Mouse (Mus musculus) c-Kit-positive CD71-positive TER-119-positive erythroid progenitor cells, embryonic 14.5 days (primary cell): Measurements from ENCODE around the gene Plekhh2.

ENCODE experiments used
- DNase-seq: peaks from one replicate; pipeline ENCODE4 v3.0.0-alpha.2; 2013; ENCODE audit warnings: low spot score

The Plekhh2 gene

GRCm38 (mm10) chr17:84645119-84645518, 133.4 kb downstream of the Plekhh2 start:
- no peak for DNase-seq

DNA sequence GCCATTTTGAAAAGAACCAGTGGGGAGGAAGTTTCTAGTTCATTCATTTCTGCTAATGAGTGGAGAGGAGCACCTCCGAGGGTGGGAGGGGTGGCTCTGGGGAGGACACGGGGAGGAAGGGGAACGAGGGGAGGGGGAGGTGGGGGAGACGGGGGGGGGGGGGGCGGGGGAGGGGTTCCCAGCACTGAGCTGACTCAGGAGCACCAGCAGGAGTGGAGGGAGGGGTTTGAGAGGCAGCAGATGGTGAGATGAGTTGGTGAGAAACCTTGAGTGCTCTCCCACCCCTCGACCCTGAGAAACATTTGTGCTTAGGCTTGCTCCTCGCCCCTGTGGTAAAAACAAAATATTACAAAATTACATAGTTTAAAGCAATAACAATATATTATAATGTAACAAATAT, 134.2 kb downstream of the Plekhh2 start:
- no peak for DNase-seq

DNA sequence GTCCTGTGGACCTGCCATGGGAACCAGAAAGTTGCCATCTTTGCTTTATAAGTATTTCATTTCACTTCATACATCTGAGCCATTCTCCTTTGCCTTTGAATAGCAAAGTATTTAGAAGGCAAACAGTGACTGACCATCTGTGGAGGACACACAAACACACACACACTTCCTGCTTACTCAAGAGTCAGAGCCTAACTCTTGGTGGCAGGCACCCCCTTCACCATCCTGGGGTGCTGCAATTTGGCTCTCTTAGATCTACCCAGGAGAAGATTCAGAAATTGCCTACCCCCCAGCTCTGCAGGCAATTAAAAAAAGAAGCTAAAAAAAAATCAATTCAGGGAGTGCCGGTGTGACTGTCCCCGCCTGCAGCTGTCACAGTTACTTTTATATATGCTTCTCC, 134.8 kb downstream of the Plekhh2 start:
- DNase-seq = no peak

GRCm38 (mm10) chr17:84647630-84648029, 135.9 kb downstream of the Plekhh2 start:
- DNase-seq = no peak

DNA sequence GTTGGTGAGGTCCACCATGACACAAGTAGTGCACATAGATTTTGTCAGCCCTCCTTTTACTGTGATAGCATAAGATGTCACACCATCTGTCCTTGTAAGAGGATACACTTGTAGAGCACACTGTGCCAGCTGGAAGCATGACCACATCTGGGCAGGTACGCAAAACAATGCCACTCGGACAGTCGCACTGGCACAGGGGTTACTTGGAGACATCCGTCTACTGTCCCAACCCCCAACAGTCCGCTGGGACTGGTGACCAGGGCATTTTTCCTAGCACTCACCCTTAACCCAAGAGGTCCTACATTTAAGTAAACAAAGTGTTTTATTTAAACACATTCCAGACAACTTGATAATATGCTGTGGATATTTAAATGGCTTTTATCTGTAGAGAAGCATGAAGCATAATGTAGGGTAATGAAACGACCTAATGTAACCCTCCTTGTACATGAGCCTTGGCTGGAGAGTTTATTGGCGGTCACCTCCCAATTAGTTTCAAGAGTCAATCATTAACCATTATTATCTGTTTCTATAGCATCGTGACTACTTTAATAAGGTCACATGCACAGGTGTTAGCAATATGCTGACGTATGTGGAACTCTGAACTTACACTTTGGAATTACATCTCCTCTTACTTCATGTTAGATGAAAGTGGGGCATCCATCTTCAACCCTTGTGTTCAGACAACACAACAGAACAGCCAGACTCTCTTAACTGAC, 138.8 kb downstream of the Plekhh2 start:
- no peak for DNase-seq

GRCm38 (mm10) chr17:84653544-84653943, 141.8 kb downstream of the Plekhh2 start:
- DNase-seq = no peak

DNA sequence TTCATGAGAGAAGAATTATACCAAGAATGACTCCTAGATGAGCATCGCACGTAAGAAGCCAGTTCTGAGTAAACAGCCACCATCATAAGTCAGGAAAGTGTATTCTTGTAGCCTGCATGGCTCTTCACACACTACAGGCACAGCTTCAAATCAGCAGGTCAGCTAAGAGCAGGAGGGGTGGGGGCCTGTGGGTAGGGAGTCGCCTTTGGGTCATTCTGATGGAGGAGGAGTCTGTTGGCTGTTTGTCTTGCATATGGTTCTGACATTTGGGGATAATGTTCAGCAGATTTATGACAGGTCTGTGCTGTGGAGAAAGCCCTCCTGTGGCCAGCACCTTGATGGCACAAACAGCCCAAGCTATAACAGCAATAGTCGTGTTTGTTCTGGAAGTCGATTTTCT, 144.5 kb downstream of the Plekhh2 start:
- DNase-seq = no peak

DNA sequence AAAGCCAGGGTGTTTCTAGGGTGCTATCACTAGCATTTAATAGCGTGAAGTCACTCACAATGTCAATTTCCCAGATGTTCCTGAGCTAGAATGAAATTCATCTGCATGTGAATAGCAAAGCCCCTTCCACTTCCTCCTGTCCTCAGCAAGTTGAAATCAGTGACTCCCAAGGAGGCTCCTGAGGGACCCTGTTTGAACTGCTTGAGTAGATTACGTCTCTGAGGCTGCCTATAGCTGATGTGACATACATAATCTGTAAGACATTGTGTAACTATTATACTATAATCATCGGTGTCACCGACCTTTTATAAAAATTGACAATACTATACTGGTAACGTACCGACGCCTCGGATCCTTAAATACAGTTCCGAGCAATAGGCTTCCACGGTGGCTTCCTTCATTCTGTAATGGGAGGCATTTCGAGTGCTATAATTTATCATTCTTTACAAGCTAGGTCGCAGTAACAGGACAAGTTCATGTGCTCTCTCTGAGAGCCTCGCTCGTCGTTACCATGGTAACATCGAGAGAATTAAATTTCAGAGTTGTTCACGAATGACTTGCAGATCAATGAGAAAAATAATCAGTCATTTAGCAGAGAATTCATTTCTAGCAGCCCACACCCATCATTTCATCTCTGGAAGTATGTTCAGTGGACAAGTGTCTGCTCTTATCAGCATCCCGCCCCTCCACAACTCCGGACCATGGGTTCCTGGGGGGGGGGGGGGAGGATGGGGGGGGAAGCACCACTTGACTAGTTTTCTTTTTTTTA, 145.1 kb downstream of the Plekhh2 start:
- no peak for DNase-seq

GRCm38 (mm10) chr17:84657422-84657732, 145.7 kb downstream of the Plekhh2 start:
- no peak for DNase-seq

DNA sequence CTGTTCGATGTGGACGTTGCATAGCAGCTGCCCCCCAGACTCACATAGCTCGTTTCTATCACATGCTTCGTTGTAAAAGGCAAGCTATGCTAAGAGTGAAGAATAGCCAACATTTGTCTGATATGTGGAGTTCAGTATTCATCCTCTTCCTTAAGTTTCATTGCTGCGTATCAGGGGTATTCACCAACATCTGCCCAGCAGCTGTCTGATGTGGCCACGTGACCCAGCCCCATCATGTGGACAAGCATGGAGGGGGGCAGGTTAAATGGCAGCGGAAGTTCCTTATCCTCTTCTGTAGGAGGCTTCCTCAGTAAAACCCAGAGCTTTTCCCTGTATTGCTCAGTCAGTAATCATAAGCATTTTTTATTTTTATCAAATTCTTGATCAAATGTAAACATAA, 146.1 kb downstream of the Plekhh2 start:
- no peak for DNase-seq

DNA sequence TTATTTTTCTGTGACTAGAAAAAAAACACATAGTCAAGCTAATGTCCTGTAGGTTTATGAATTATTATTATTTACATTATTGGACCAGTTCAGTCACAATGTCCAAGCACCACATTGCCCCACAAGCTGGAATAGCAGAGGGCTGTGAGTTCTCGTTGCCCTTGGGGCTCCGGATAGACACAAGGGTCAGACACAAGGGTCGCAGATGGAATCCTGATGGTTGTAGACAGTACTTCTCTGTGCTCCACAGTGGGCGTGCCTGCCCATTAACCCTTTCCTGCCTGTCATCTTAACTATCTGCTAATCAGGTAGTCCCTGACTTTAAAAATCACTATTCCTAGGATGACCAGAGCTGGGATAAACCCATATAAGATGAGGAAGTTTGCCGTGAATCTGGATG, 146.5 kb downstream of the Plekhh2 start:
- no peak for DNase-seq

- no peak for DNase-seq
These were observed 147.3 kb downstream of the Plekhh2 start for GRCm38 (mm10) chr17:84658951-84659350.

GRCm38 (mm10) chr17:84665053-84665452, 153.4 kb downstream of the Plekhh2 start:
- DNase-seq = no peak

DNA sequence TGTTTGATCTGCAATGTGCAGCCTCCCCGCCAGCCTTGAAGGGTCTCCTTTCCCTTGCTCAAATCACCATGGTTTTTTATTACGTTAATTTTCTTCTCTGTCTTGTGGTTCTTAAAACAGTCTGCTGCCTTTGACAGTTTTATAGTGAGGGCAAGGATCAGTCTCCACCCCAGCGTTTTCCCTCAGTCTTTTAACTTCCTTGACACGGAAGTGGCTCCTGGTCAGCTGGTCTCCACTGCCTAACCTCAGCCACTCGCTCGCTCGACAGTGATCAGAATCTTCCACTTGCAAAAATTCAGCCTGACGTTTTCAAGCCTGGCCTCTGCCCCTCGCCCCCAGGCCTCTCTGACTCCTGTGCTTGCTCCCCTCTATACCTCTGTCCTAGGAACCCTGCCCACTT, 154.0 kb downstream of the Plekhh2 start:
- no peak for DNase-seq

DNA sequence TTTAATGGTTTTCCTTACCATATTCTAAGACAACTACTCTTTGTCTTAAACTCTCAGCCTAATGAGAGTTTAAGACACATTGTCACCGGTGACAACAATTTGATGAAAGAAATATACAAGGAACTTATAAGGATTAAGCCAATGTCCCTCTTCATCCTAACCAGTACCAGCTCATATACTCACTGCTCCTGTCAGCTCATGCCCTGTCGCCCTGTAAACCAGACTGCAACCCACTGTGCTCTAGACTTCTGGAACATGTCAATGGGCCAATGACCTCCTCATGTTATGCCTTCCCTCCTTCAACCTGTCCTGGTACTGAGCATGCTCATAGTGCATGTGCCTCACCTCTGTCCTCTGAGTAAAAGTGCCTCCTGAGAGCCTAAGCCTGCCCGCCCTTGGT, 156.2 kb downstream of the Plekhh2 start:
- no peak for DNase-seq
